Mouse (Mus musculus) heart, adult 2 months (tissue): Measurements from ENCODE around the gene Ropn1l.

Experiments
- EP300 ChIP-seq: fragments of 200-500 bp; IDR thresholded peaks from 2 replicates; pipeline ENCODE4 v1.6.1; 2011; ENCODE audit warnings: low read depth, low read length, control low read depth; ENCODE audit not compliant: insufficient read depth
- POLR2A ChIP-seq: fragments of 200-500 bp; IDR thresholded peaks from 2 replicates; pipeline ENCODE4 v1.6.1; 2011; ENCODE audit warnings: mild to moderate bottlenecking, low read depth, low read length, control low read depth; ENCODE audit not compliant: insufficient read depth

- TF ChIP-seq POLR2A (no peak), EP300 (no peak)
These were observed 19.8 kb downstream of the Ropn1l start for GRCm38 (mm10) chr15:31433768-31434167.
